Mouse (Mus musculus) sigmoid colon, adult 10 weeks (tissue): ENCODE results near the gene Tpk1. TPM values are rescaled to one million over a fixed set of nuclear protein-coding genes. Genes with fewer than 3 reads are reported as not detected.

Source experiments
- polyA plus RNA-seq: library from polyadenylated mRNA; stranded (reverse); fragments of 350-450 nt; fragmentation: Illumina TruSeq; extraction: RNeasy Lipid Tissue Mini Kit (QIAGEN cat#74804); gene quantifications from one replicate; pipeline ENCODE4 v1.2.3, GENCODE M21; 2014; ENCODE audit warnings: low read depth, low replicate concordance

The Tpk1 gene
- 64.3 TPM for polyA plus RNA-seq

DNA sequence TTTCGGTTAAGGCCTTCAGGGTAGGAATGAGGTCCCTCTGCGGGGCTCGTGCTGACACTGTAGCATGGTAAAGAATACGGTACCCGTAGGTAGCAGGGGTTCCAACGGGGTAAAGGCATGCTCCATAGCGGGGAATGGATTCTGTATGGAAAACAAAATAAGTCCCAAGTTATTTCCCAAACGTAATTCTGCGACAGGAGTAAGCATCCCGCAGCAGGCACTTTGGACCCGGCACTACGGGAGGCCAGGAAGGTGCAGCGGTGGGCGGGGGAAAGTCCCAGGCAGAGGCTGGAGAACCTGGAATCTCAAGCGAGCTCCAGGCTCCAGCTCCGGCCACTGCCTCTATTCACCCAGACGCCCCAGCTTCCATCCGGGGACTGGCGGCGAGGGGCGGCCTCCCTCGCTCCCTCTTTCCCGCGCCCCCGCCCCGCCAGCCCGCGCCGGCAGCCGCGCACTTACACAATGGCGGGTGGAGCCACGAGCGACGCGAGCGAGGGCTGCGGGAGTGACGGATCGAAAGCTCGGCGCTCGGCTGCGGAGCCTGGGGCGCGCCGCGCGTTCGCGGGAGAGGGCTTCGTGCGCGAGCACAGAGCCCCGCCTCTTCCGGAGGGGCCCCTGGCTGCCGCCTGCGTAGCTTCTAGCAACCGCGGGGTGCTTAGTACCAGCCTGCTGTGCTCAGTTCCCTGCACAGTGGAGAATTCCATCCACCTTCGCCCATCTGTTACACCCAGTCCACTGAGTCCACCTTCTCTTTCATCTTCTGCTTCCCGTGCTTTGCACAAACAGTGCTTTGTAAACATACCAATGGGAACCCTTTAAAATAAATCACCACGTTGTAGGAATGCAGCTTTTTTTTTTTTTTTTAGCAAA lies at the start of gene Tpk1:
Tpk1 (minus strand) TSS at position 602 of the 870 bp plus-strand sequence.

DNA sequence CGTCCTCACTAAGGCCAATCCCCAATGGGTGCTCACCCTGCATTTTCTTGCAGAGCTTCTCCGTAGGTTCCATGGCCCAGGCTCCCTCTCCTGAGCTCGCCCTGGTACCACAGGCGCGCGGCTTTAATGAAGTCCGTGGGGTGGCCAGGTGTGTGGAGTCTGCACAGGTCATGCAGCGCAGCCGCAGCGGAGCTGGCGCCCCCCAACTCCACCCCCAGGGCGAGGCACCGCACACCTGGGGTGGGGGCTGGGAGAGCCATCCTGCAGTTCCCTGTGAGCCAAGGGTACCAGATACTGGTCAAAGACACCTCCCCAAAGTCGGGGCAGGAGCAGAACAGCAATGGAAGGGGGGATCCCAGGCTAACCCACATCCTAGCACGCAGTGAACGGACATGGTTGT lies 356.6 kb downstream of the Tpk1 start, which contains the start of gene Nobox:
Nobox (minus strand) TSS at position 101 of the 400 bp plus-strand sequence.

